Mouse (Mus musculus) bone marrow macrophage, adult 2 months (primary cell): Measurements from ENCODE around the gene Fcrl5. TPM values are rescaled to one million over a fixed set of nuclear protein-coding genes. Genes with fewer than 3 reads are reported as not detected.
A peak's percentile ranks its signal among the peaks of the same experiment; 100 is the strongest.

Experiments used
- H3K27ac ChIP-seq: 2 replicates; pipeline ENCODE4 v1.5.1; 2012; ENCODE audit warnings: low read depth, low read length; ENCODE audit not compliant: insufficient read depth
- H3K4me1 ChIP-seq: 2 replicates; pipeline ENCODE4 v1.6.1; 2012; ENCODE audit warnings: low read length; ENCODE audit not compliant: control insufficient read depth, insufficient read depth
- H3K4me3 ChIP-seq: 2 replicates; pipeline ENCODE4 v1.5.1; 2012; ENCODE audit warnings: mild to moderate bottlenecking, low read length, moderate library complexity; ENCODE audit not compliant: insufficient read depth
- CTCF ChIP-seq: IDR thresholded peaks from 2 replicates; pipeline ENCODE4 v1.5.1; 2012; ENCODE audit warnings: low read depth, mild to moderate bottlenecking, low read length, moderate library complexity
- POLR2A ChIP-seq: IDR thresholded peaks from 2 replicates; pipeline ENCODE4 v1.6.1; 2012; ENCODE audit warnings: mild to moderate bottlenecking, low read depth, low read length, borderline replicate concordance
- polyA plus RNA-seq: library from polyadenylated mRNA; stranded (reverse); fragments of >200 nt; gene quantifications from 2 replicates; pipeline ENCODE4 v1.2.4, GENCODE M21; 2012; ENCODE audit not compliant: missing spikeins, insufficient read depth, insufficient read length

Fcrl5 gene
- polyA plus RNA-seq, 1 experiment, result 1.5 TPM

DNA sequence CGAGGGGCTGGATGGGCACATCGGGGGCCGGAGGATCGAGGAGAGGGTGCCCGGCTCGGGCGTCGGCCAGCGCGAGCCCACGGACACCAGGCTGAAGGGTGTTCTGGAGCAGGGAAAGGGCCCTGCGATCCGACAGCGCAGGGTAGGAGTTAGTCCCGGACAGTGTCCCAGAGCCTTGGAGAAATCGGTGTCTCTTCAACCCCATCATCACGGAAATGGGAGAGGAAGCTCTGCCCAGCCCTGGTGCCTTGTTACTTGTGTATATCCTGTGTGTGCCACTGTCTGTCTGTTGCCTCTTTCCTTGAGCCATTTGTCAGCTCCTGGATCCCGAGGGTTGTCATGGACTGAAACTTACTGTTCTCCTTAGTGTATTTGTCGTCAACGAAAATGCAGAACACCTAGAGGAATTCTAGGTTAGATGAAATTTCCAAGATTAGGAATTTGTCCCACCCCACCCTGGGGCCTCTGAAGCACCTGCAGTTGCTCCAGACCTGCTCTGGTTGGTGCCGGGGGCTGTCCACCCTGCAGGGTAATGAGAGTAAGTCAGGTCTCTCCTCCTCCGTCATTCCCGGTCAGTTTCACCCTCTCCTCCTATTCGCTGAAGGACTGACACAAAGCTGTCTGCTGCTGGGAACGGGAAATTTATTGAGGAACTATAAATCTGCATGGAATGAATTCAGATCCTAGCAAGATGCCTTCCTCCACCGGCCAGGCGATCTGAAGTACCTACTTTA, 90.4 kb downstream of the Fcrl5 start:
- H3K27ac ChIP-seq, result peak overlapping the region; percentile 75
- TF ChIP-seq POLR2A, result no peak
- TF ChIP-seq CTCF, result no peak
- H3K4me1 ChIP-seq, result peaks cover 50% of the 10 kb centered on the region
- H3K4me3 ChIP-seq, result peak overlapping the region; percentile 71

DNA sequence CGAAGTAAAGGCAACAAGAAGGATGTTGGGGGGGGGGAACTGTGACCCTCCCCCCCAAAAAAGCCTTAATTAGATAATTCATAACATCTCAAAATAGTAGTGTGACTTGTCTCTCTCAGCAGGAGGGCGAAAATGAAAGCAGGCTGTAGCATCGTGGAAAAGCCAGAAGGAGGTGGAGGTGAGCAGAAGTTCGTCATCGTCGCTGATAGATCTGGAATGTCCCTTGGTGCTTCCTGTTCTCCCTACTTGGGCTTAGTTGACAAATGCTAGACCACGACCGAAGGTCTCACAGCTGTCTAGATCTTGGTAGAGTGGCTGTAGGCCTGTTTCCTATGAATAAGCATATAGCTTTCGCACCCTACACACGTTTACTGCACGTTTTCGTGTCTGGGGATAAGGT, 91.6 kb downstream of the Fcrl5 start:
- Histone ChIP-seq H3K4me3 (peak overlapping the region; percentile 7; the same call in 1 of the 2 replicates), H3K27ac (no peak overlapping the region), H3K4me1 (peaks cover 46% of the 10 kb centered on the region)
- TF ChIP-seq CTCF (no peak), POLR2A (no peak)

DNA sequence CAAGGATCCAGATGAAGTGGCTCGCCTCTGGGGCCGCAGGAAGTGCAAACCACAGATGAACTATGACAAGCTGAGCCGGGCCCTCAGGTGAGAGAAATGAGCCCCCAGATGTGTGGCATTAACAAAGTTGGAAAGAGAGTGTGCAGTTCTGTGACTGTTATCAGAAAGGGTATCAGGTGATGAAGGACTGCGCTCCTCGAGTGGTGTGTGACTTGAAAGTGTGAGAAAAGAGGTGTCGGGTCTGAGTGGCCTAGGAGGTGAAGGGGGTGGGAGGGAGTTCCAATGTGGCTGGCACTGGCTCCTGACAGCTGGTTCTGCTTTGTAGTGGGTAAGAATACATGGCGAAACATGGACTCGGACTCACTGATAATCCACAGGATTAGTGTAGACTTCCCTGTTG, 92.4 kb downstream of the Fcrl5 start:
- H3K27ac ChIP-seq, result no peak overlapping the region
- H3K4me1 ChIP-seq, result peaks cover 39% of the 10 kb centered on the region
- TF ChIP-seq CTCF (no peak), POLR2A (no peak)
- H3K4me3 ChIP-seq, result no peak overlapping the region

DNA sequence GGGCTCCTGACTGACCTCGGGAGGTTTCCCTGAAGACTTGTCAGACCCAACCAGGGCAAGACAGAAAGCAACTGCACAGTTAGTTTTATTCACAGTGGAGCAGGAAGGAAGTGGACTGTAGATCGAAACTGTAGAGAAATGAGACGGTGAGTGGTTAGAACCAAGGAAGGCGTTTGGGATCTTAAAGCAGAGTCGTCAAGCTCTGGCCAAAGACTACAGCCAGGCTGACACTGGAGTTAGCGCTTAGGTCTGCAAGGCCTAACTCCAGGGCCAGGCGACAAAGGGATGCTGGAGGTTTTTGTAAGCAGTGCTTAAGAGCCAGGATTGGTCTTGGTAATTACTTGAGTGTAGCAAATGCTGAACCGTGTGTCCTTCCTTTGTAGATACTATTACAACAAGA, 93.3 kb downstream of the Fcrl5 start:
- no peak for TF ChIP-seq CTCF
- TF ChIP-seq POLR2A, result no peak
- Histone ChIP-seq H3K4me1 (peaks cover 39% of the 10 kb centered on the region), H3K27ac (peak overlapping the region; percentile 13; the same call in 1 of the 2 replicates), H3K4me3 (no peak overlapping the region)

DNA sequence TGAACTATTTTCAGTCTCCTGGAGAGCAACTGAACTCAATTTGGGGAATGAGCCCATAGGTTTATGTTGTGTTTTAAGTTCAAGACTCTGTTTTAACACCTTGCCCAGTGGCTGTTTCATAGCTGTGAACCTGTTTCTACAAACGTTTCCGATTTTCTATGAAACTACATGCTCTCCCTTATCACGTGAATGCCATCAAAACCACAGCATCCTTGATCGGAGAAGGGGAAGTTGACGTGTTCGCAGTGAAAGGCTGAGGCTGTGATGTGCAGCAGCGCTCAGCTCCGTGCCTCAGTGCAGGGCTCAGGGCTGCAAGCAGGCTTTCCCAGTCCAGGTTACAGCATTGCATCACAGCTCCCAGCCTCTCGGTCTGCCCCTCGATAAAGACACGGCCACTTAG, 94.0 kb downstream of the Fcrl5 start:
- H3K4me3 ChIP-seq, result no peak overlapping the region
- peaks cover 39% of the 10 kb centered on the region for H3K4me1 ChIP-seq
- no peak overlapping the region; the same call in 1 of the 2 replicates for H3K27ac ChIP-seq
- TF ChIP-seq POLR2A (no peak), CTCF (no peak)

DNA sequence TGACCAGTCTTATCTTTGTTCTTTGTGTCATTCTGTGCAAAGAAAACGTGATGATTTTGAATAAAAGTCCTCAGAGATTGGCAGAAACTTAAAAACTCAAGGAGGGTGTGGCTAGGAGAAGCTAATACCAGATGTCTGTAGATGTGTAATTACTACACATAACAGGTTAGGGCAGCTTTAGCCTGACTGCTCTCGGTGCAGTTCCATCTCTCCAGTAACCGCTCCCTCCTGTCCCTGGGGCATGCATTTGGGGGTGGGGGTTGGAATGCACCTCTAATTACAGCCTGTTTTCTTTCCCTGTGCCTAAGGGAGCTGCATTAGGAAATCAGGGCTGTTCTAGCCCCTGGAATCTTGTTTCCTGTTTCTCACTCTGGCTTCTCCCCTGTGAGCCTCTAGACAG, 94.7 kb downstream of the Fcrl5 start:
- no peak overlapping the region for H3K27ac ChIP-seq
- TF ChIP-seq CTCF (no peak), POLR2A (no peak)
- no peak overlapping the region for H3K4me3 ChIP-seq
- peaks cover 35% of the 10 kb centered on the region for H3K4me1 ChIP-seq

DNA sequence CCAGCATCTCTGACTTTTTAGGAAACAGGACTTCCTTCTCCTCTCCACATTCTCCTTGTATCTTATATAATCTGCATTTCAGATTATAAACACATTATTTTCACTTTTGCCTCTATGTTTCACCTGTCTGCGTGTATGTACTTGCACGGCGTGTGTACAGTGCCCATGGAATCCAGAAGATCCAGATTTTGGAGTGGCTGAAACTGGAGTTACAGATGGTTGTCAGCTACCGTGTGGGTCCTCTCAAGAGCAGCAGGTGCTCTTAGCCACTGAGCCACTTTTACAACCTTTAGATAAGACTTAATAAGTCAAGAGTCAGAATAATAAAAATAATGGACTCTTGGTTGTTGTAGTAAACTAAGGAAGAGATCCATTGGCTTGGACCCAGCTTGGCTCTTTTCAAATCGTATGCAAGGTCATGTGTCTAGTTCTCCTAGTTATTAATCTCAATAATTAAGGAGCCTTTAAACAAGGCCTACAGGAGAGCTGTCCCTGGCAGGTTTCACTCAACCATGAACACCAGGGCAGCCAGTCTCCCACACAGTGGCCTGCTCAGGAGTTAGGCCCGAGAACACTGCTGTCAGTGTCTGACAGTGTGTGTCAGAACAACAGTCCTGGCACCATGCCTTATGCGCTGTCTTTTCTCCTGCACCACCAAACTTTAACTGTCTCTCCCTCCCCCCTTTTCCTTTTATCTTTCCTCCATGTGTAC, 98.2 kb downstream of the Fcrl5 start:
- TF ChIP-seq CTCF, result no peak
- no peak for TF ChIP-seq POLR2A
- Histone ChIP-seq H3K27ac (no peak overlapping the region), H3K4me1 (peaks cover 17% of the 10 kb centered on the region), H3K4me3 (no peak overlapping the region)

DNA sequence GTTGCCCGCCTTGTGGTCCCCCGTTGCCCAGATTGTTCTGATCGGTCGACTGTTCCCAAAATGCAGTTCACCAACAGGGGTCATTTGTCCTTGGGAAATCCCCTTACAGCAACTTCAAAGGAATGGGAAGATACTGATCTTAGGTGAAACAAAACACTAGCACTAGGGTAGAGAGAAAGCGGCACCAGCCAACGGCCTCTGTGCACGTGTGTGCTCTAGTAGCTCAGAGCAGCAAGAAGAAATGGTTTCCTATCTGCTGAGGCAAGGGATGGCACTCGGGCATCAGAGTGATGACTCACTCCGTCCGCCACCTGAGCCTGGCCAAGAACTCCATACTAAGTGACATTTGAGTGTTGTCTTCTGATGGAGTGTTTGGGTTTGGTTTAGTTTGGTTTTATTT, 102.5 kb downstream of the Fcrl5 start:
- Histone ChIP-seq H3K27ac (no peak overlapping the region), H3K4me3 (no peak overlapping the region), H3K4me1 (peaks cover 2% of the 10 kb centered on the region; the same call in 1 of the 2 replicates)
- no peak for TF ChIP-seq POLR2A
- no peak for TF ChIP-seq CTCF

DNA sequence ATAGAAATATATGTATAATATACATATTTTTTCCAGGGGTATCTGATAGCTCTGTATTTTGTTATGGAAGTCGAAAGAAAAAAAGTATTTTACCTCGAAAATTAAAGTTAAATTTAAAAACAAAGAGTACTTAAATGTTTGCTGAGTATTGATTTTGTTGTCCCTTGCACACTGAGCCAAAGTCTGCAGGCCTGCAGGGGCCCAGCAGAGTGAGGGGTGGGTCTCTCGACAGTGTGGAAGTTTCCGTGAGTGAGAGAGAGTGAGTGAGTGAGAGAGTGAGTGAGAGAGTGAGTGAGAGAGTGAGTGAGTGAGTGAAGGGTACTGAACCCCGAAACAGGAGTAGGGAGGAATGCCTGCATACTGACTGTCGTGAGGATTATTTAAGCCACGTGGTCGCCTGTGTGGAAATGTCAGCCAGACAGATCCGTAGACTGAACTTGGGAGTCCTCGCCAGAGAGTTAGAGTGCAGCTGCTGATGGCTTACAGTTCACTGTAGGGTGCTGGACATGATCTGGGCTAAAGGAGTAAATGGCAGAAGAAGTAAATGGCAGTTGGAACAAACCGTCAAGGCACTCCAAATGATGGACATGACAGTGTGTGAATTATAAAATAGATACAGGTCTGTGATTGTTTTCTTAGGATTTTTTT, 104.6 kb downstream of the Fcrl5 start:
- TF ChIP-seq CTCF (no peak), POLR2A (no peak)
- H3K27ac ChIP-seq, result no peak overlapping the region
- peaks cover 2% of the 10 kb centered on the region; the same call in 1 of the 2 replicates for H3K4me1 ChIP-seq
- no peak overlapping the region for H3K4me3 ChIP-seq
